Comparison of ENCODE assay signal across 10 mouse cellular contexts in the genomic region with DNA sequence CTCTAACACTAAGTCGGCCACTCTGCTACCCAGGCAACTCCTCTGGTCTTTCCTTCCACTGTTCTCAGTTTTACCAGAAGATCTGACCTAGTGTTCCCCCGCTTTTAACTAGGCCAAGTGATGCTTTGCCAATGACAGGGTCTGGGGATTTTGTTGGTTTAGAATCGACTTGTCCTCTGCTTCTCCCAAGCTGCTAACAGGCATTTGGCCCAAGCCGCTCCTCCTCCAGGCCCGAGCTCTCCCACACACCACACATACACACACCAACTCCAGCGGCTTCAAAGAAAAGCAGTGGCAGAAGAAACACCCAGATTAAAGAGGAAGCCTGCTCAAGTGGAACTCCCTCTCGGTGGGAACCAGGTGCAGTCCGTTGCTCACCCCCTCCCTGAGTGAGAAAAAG.
DNase-seq lines count a peak whose midpoint lies in the region; ATAC-seq lines count a peak whose summit lies in the region.
"Had no signal": no experiment of that assay in that cellular context is flagged by ENCODE, and none has a peak within 500 bp of the region (broad histone marks: within the 10 kb centered on the region; RNA-seq: fewer than 3 reads in every experiment).

No protein-coding gene starts in this region.

- peaks cover 67% of the 10 kb centered on the region for H3K4me1 ChIP-seq in forebrain, embryonic 10.5 days
- 0 out of 2 replicates have a peak, but pooled peaks cover 2% of the 10 kb centered on the region for H3K4me1 ChIP-seq in forebrain, embryonic 16.5 days (replicated peaks; ENCODE audit: control insufficient read depth, insufficient read depth, low read length)
- H3K4me1 ChIP-seq in stomach, embryonic 15.5 days, result peaks cover 23% of the 10 kb centered on the region
- H3K4me1 ChIP-seq in liver, embryonic 11.5 days (replicated peaks; ENCODE audit: control insufficient read depth, insufficient read depth, low read length), result peaks cover 15% of the 10 kb centered on the region

- intact Hi-C loops in left cerebral cortex, postnatal 36 days (cut with DNase I), result no loop called here
- intact Hi-C loops in left cerebral cortex, postnatal 4 days (cut with DNase I), result no loop called here

- DNase-seq in forebrain, embryonic 10.5 days (ENCODE audit: extremely low spot score, low spot score), result no peak
- DNase-seq in left cerebral cortex, postnatal 36 days (ENCODE audit: low spot score in 2 of 2), result peak; percentile 29 to 36
- no peak for DNase-seq in left cerebral cortex, postnatal 4 days
- DNase-seq in embryo, embryonic 10 days (ENCODE audit: low spot score), result no peak
- no peak for DNase-seq in liver, embryonic 11.5 days (ENCODE audit: low spot score)
- DNase-seq: midbrain, embryonic 14.5 days had no signal

- no peak for ATAC-seq in forebrain, embryonic 16.5 days
- ATAC-seq in hematopoietic stem cell, adult 5-6 weeks (replicated peaks in 1 of 2; ENCODE audit: insufficient read depth in 1 of 2, low FRiP score in 2 of 2, low TSS enrichment in 1 of 2, low read depth in 1 of 2, poor library complexity in 2 of 2, severe bottlenecking in 2 of 2), result peak; percentile 42 to 51
- 0 out of 2 replicates have a peak, but pooled peaks have one; percentile 15 for ATAC-seq in stomach, embryonic 15.5 days (ENCODE audit: insufficient read depth, low FRiP score, low read depth)
- no peak for ATAC-seq in liver, embryonic 11.5 days (replicated peaks; ENCODE audit: low FRiP score)

- no peak overlapping the region for H3K9ac ChIP-seq in forebrain, embryonic 16.5 days (replicated peaks; ENCODE audit: low read depth, low read length)
- H3K9ac ChIP-seq in stomach, embryonic 15.5 days, result no peak overlapping the region
- no peak overlapping the region for H3K9ac ChIP-seq in liver, embryonic 11.5 days (ENCODE audit: low read depth, low read length)
- H3K9ac ChIP-seq: limb, embryonic 13.5 days had no signal

- no peaks in the 10 kb centered on the region for H3K27me3 ChIP-seq in forebrain, embryonic 10.5 days (ENCODE audit: poor library complexity, severe bottlenecking)
- no peaks in the 10 kb centered on the region for H3K27me3 ChIP-seq in forebrain, embryonic 16.5 days (replicated peaks; ENCODE audit: control insufficient read depth, insufficient read depth, low read length)
- no peaks in the 10 kb centered on the region for H3K27me3 ChIP-seq in stomach, embryonic 15.5 days (replicated peaks)
- H3K27me3 ChIP-seq in liver, embryonic 11.5 days (replicated peaks; ENCODE audit: control insufficient read depth, insufficient read depth, low read length), result no peaks in the 10 kb centered on the region
- H3K27me3 ChIP-seq: limb, embryonic 13.5 days had no signal

- 41% methylated on average over 8 of the region's 8 CpGs for WGBS in forebrain, embryonic 10.5 days
- 47% methylated on average over 8 of the region's 8 CpGs for WGBS in forebrain, embryonic 16.5 days
- 42% methylated on average over 8 of the region's 8 CpGs for WGBS in stomach, embryonic 15.5 days
- WGBS in liver, embryonic 11.5 days, result 45% methylated on average over 8 of the region's 8 CpGs

- H3K4me2 ChIP-seq in forebrain, embryonic 16.5 days (ENCODE audit: low read length), result no peak overlapping the region
- H3K4me2 ChIP-seq in stomach, embryonic 15.5 days, result no peak overlapping the region
- H3K4me2 ChIP-seq in liver, embryonic 11.5 days, result no peak overlapping the region
- H3K4me2 ChIP-seq: limb, embryonic 13.5 days had no signal

- no peak overlapping the region for H3K4me3 ChIP-seq in forebrain, embryonic 10.5 days
- no peak overlapping the region for H3K4me3 ChIP-seq in forebrain, embryonic 16.5 days (replicated peaks; ENCODE audit: low read length)
- H3K4me3 ChIP-seq in stomach, embryonic 15.5 days (replicated peaks), result no peak overlapping the region
- H3K4me3 ChIP-seq in liver, embryonic 11.5 days (ENCODE audit: low read depth, low read length), result no peak overlapping the region
- H3K4me3 ChIP-seq: limb, embryonic 13.5 days had no signal

- no peaks in the 10 kb centered on the region for H3K9me3 ChIP-seq in forebrain, embryonic 10.5 days
- H3K9me3 ChIP-seq in forebrain, embryonic 16.5 days (ENCODE audit: control insufficient read depth, low read length), result no peaks in the 10 kb centered on the region
- H3K9me3 ChIP-seq in stomach, embryonic 15.5 days, result no peaks in the 10 kb centered on the region
- H3K9me3 ChIP-seq in liver, embryonic 11.5 days (ENCODE audit: control insufficient read depth, low read length), result no peaks in the 10 kb centered on the region
- H3K9me3 ChIP-seq: limb, embryonic 13.5 days had no signal

- 0 out of 2 replicates have a peak, but pooled peaks cover 2% of the 10 kb centered on the region for H3K36me3 ChIP-seq in forebrain, embryonic 10.5 days (replicated peaks)
- no peaks in the 10 kb centered on the region for H3K36me3 ChIP-seq in forebrain, embryonic 16.5 days (ENCODE audit: control insufficient read depth, insufficient read depth)
- H3K36me3 ChIP-seq in stomach, embryonic 15.5 days, result no peaks in the 10 kb centered on the region
- no peaks in the 10 kb centered on the region for H3K36me3 ChIP-seq in liver, embryonic 11.5 days (ENCODE audit: control insufficient read depth, insufficient read depth, low read length)
- H3K36me3 ChIP-seq: limb, embryonic 13.5 days had no signal

- peak overlapping the region; percentile 65 for H3K27ac ChIP-seq in forebrain, embryonic 10.5 days
- H3K27ac ChIP-seq in forebrain, embryonic 16.5 days (ENCODE audit: low read length), result no peak overlapping the region
- no peak overlapping the region for H3K27ac ChIP-seq in stomach, embryonic 15.5 days
- H3K27ac ChIP-seq in liver, embryonic 11.5 days (ENCODE audit: low read depth, low read length), result no peak overlapping the region
- H3K27ac ChIP-seq: limb, embryonic 13.5 days had no signal

Comparison
In these comparisons a context has a peak if more than half of its experiments do, and no peak if none do; other contexts are left out.
1. DNase-seq: peak in left cerebral cortex, postnatal 36 days (2 of 2); none in forebrain, embryonic 10.5 days (single experiment), left cerebral cortex, postnatal 4 days (single experiment), embryo, embryonic 10 days (single experiment) and liver, embryonic 11.5 days (single experiment).
2. ATAC-seq: peak in hematopoietic stem cell, adult 5-6 weeks (2 of 2) and stomach, embryonic 15.5 days (single experiment); none in forebrain, embryonic 16.5 days (single experiment) and liver, embryonic 11.5 days (single experiment).